9 mouse cellular contexts compared by ENCODE assay signal in genomic region chr1:60404848-60405247, GRCm38 (mm10). TPM values are rescaled to one million over a fixed set of nuclear protein-coding genes. Genes with fewer than 3 reads are reported as not detected.
DNase-seq lines count a peak whose midpoint lies in the region; ATAC-seq and TF ChIP-seq lines count a peak whose summit lies in the region.
"Had no signal": no experiment of that assay in that cellular context is flagged by ENCODE, and none has a peak within 500 bp of the region (broad histone marks: within the 10 kb centered on the region; RNA-seq: fewer than 3 reads in every experiment).

No protein-coding gene starts in this region.

- H3K4me3 ChIP-seq in intestine, postnatal 0 days (ENCODE audit: low read depth, low read length): no peak overlapping the region
- H3K4me3 ChIP-seq in intestine, embryonic 15.5 days (replicated peaks): no peak overlapping the region

- H3K27ac ChIP-seq in intestine, postnatal 0 days (ENCODE audit: low read depth, low read length): no peak overlapping the region
- no peak overlapping the region for H3K27ac ChIP-seq in intestine, embryonic 15.5 days

- peak; percentile 37 for DNase-seq in CD4-positive helper T cell, adult 2 months (ENCODE audit: low read depth, low spot score)
- peak; percentile 8 for DNase-seq in MN1 (ENCODE audit: low spot score)
- peak; percentile 8 to 22 for DNase-seq in kidney, postnatal 4 days
- no peak for DNase-seq in layer of hippocampus, postnatal 10 days (ENCODE audit: low spot score in 2 of 2)
- no peak for DNase-seq in urinary bladder, adult 2 months (ENCODE audit: low spot score)
- no peak for DNase-seq in spleen, adult 12 weeks (ENCODE audit: low spot score)
- DNase-seq: right cerebral cortex, postnatal 4 days had no signal

- no peaks in the 10 kb centered on the region for H3K27me3 ChIP-seq in intestine, postnatal 0 days (replicated peaks; ENCODE audit: control insufficient read depth, insufficient read depth, low read length)
- H3K27me3 ChIP-seq in intestine, embryonic 15.5 days (replicated peaks): no peaks in the 10 kb centered on the region

- H3K4me2 ChIP-seq in intestine, postnatal 0 days (replicated peaks; ENCODE audit: low read depth): no peak overlapping the region
- no peak overlapping the region for H3K4me2 ChIP-seq in intestine, embryonic 15.5 days (replicated peaks)

- H3K36me3 ChIP-seq in intestine, postnatal 0 days (ENCODE audit: control insufficient read depth, insufficient read depth): no peaks in the 10 kb centered on the region
- no peaks in the 10 kb centered on the region for H3K36me3 ChIP-seq in intestine, embryonic 15.5 days

- peak; percentile 55 for TF ChIP-seq CTCF in intestine, postnatal 0 days (IDR thresholded peaks at IDR 0.05; ENCODE audit: low read depth)

- ATAC-seq in intestine, postnatal 0 days: no peak
- no peak for ATAC-seq in intestine, embryonic 15.5 days

- H3K9me3 ChIP-seq in intestine, postnatal 0 days (ENCODE audit: control insufficient read depth): no peaks in the 10 kb centered on the region
- H3K9me3 ChIP-seq in intestine, embryonic 15.5 days: no peaks in the 10 kb centered on the region

- H3K4me1 ChIP-seq in intestine, postnatal 0 days (replicated peaks; ENCODE audit: control insufficient read depth, insufficient read depth, low read length): no peaks in the 10 kb centered on the region
- H3K4me1 ChIP-seq in intestine, embryonic 15.5 days (replicated peaks): no peaks in the 10 kb centered on the region

- no peak overlapping the region for H3K9ac ChIP-seq in intestine, postnatal 0 days (ENCODE audit: low read depth, low read length)
- no peak overlapping the region for H3K9ac ChIP-seq in intestine, embryonic 15.5 days

- WGBS in intestine, postnatal 0 days: 98% methylated on average over 1 of the region's 1 CpGs
- WGBS in intestine, embryonic 15.5 days: 95% methylated on average over 1 of the region's 1 CpGs

RNA-seq across cellular contexts. Expression of gene Abi2, which starts 4.6 kb away (rescaled TPM):
- polyA plus RNA-seq in intestine, postnatal 0 days (2015; fragmentation: Nextera tagmentation; extraction: Ambion mirVana): 8.7 TPM in 2 replicates
- 15.5 and 16.6 TPM in 2 replicates for polyA plus RNA-seq in intestine, embryonic 15.5 days (2015; fragmentation: Nextera tagmentation; extraction: Ambion mirVana)
- total RNA-seq in layer of hippocampus, postnatal 10 days (2021): 100 to 1,000 TPM; 334 to 411 TPM
- polyA plus RNA-seq in urinary bladder, adult 2 months (2012; rRNA removed): 10.2 and 14.8 TPM in 2 replicates

Comparison
In these comparisons a context has a peak if more than half of its experiments do, and no peak if none do; other contexts are left out.
1. DNase-seq: peak in CD4-positive helper T cell, adult 2 months (single experiment), MN1 (single experiment) and kidney, postnatal 4 days (2 of 2); none in layer of hippocampus, postnatal 10 days (0 of 2), urinary bladder, adult 2 months (single experiment) and spleen, adult 12 weeks (single experiment).